Mouse (Mus musculus): ENCODE data around the gene Tmod1.

DNA sequence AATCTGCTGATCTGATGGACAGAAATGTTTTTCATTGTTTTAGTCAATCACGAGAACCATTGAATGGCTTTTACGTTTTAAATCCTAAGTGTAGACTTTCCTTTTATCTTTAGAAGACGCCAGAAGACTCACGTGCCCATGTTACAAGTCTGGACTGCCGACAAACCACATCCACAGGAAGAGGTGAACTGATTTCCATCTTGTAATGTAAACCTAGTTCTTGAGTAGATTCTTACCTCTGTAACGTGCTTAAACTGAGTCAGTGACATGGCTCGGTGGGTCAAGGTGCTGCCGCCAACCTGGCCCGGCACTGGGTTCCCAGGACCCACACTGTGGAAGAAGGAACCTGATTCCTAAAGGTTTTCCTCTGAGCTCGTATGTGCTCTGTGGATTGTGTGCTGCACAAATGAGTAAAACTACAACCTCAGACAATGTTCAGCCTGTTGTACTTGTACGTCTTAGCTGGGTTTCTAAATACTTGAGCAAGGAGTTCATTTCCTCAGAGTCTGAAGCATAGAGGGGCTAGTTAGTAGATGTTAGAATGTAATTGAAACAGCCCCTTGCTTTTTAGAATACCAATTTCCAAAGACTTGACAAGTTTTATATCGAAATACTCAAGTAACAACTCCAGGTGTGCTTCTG lies 113.3 kb downstream of the Tmod1 start:
- TF ChIP-seq CTCF (IDR thresholded peaks at IDR 0.05; ENCODE audit: insufficient read depth, low read depth, low read length) (no peak), POLR2A (IDR thresholded peaks at IDR 0.05; ENCODE audit: insufficient read depth, low read depth, low read length) (no peak)
